ENCODE assay signal across 9 mouse cellular contexts in genomic region chr2:180255701-180256100, GRCm38 (mm10). TPM values are rescaled to one million over a fixed set of nuclear protein-coding genes. Genes with fewer than 3 reads are reported as not detected.
DNase-seq lines count a peak whose midpoint lies in the region; ATAC-seq and TF ChIP-seq lines count a peak whose summit lies in the region.
"Had no signal": no experiment of that assay in that cellular context is flagged by ENCODE, and none has a peak within 500 bp of the region (broad histone marks: within the 10 kb centered on the region; RNA-seq: fewer than 3 reads in every experiment).

No protein-coding gene starts in this region.

- no peak overlapping the region for H3K4me2 ChIP-seq in midbrain, postnatal 0 days (ENCODE audit: low read depth, low read length, poor library complexity, severe bottlenecking)
- peak overlapping the region; percentile 95 for H3K4me2 ChIP-seq in forebrain, embryonic 16.5 days (ENCODE audit: low read length)
- H3K4me2 ChIP-seq in limb, embryonic 13.5 days (replicated peaks) = peak overlapping the region; percentile 90

- peak overlapping the region; percentile 81 for H3K4me3 ChIP-seq in midbrain, embryonic 10.5 days
- H3K4me3 ChIP-seq in midbrain, postnatal 0 days (ENCODE audit: low read depth, low read length) = no peak overlapping the region
- no peak overlapping the region for H3K4me3 ChIP-seq in forebrain, embryonic 16.5 days (replicated peaks; ENCODE audit: low read length)
- H3K4me3 ChIP-seq in limb, embryonic 13.5 days = peak overlapping the region; percentile 93; the same call in 1 of the 2 replicates

- no peak overlapping the region for H3K9ac ChIP-seq in midbrain, postnatal 0 days (replicated peaks; ENCODE audit: low read length, poor library complexity, severe bottlenecking)
- H3K9ac ChIP-seq in forebrain, embryonic 16.5 days (replicated peaks; ENCODE audit: low read depth, low read length) = no peak overlapping the region
- H3K9ac ChIP-seq in limb, embryonic 13.5 days = no peak overlapping the region

- H3K27ac ChIP-seq in midbrain, embryonic 10.5 days (replicated peaks) = peak overlapping the region; percentile 91; the same call in 1 of the 2 replicates
- H3K27ac ChIP-seq in midbrain, postnatal 0 days (ENCODE audit: low read depth, low read length) = no peak overlapping the region
- H3K27ac ChIP-seq in forebrain, embryonic 16.5 days (ENCODE audit: low read length) = no peak overlapping the region
- no peak overlapping the region for H3K27ac ChIP-seq in limb, embryonic 13.5 days

- no peak for TF ChIP-seq CTCF in midbrain, postnatal 0 days (IDR thresholded peaks at IDR 0.05)

- no peak for DNase-seq in midbrain, embryonic 10.5 days (ENCODE audit: low spot score)
- DNase-seq in midbrain, postnatal 0 days (ENCODE audit: low spot score) = no peak
- DNase-seq in right cerebral cortex, postnatal 4 days = no peak
- DNase-seq in adrenal gland, adult 8-10 months = no peak
- no peak for DNase-seq in layer of hippocampus, adult 9-10 months (ENCODE audit: low spot score)
- DNase-seq in lung, postnatal 4 days = no peak

- no peak for ATAC-seq in midbrain, postnatal 0 days (ENCODE audit: low FRiP score)
- no peak for ATAC-seq in forebrain, embryonic 16.5 days
- ATAC-seq in limb, embryonic 13.5 days (ENCODE audit: low FRiP score, low read depth) = no peak

- H3K27me3 ChIP-seq in midbrain, embryonic 10.5 days (ENCODE audit: low read depth, poor library complexity, severe bottlenecking) = no peaks in the 10 kb centered on the region
- no peaks in the 10 kb centered on the region for H3K27me3 ChIP-seq in midbrain, postnatal 0 days (ENCODE audit: insufficient read depth, low read length)
- no peaks in the 10 kb centered on the region for H3K27me3 ChIP-seq in forebrain, embryonic 16.5 days (replicated peaks; ENCODE audit: control insufficient read depth, insufficient read depth, low read length)
- H3K27me3 ChIP-seq in limb, embryonic 13.5 days = no peaks in the 10 kb centered on the region

- no peaks in the 10 kb centered on the region for H3K9me3 ChIP-seq in midbrain, embryonic 10.5 days (replicated peaks)
- no peaks in the 10 kb centered on the region for H3K9me3 ChIP-seq in midbrain, postnatal 0 days (ENCODE audit: low read length)
- H3K9me3 ChIP-seq in forebrain, embryonic 16.5 days (ENCODE audit: control insufficient read depth, low read length) = no peaks in the 10 kb centered on the region
- no peaks in the 10 kb centered on the region for H3K9me3 ChIP-seq in limb, embryonic 13.5 days

- 88% methylated on average over 9 of the region's 9 CpGs for WGBS in midbrain, embryonic 10.5 days
- 90% methylated on average over 9 of the region's 9 CpGs for WGBS in midbrain, postnatal 0 days
- WGBS in forebrain, embryonic 16.5 days = 92% methylated on average over 9 of the region's 9 CpGs
- WGBS in limb, embryonic 13.5 days = 81% methylated on average over 9 of the region's 9 CpGs

- H3K36me3 ChIP-seq in midbrain, embryonic 10.5 days = peaks cover 29% of the 10 kb centered on the region
- H3K36me3 ChIP-seq in midbrain, postnatal 0 days (ENCODE audit: insufficient read depth, low read length) = peaks cover 6% of the 10 kb centered on the region; the same call in 1 of the 2 replicates
- H3K36me3 ChIP-seq in forebrain, embryonic 16.5 days (ENCODE audit: control insufficient read depth, insufficient read depth) = peaks cover 2% of the 10 kb centered on the region; the same call in 1 of the 2 replicates
- peaks cover 25% of the 10 kb centered on the region for H3K36me3 ChIP-seq in limb, embryonic 13.5 days

- peaks cover 39% of the 10 kb centered on the region for H3K4me1 ChIP-seq in midbrain, embryonic 10.5 days
- H3K4me1 ChIP-seq in midbrain, postnatal 0 days (ENCODE audit: insufficient read depth, low read length) = 0 out of 2 replicates have a peak, but pooled peaks cover 4% of the 10 kb centered on the region
- H3K4me1 ChIP-seq in forebrain, embryonic 16.5 days (replicated peaks; ENCODE audit: control insufficient read depth, insufficient read depth, low read length) = peaks cover 20% of the 10 kb centered on the region
- H3K4me1 ChIP-seq in limb, embryonic 13.5 days = peaks cover 22% of the 10 kb centered on the region

RNA-seq across cellular contexts. Expression of gene Rps21, which starts 1.5 kb away (rescaled TPM):
- 409 and 515 TPM in 2 replicates for polyA plus RNA-seq in midbrain, embryonic 10.5 days (2016; fragmentation: Nextera tagmentation; extraction: Ambion mirVana)
- total RNA-seq in midbrain, postnatal 0 days (2014; rRNA removed) = 574 and 749 TPM in 2 replicates
- polyA plus RNA-seq in midbrain, postnatal 0 days (2015; fragmentation: Nextera tagmentation; extraction: Ambion mirVana) = 388 and 422 TPM in 2 replicates
- 305 and 334 TPM in 2 replicates for polyA plus RNA-seq in forebrain, embryonic 16.5 days (2015; fragmentation: Nextera tagmentation; extraction: Ambion mirVana)
- polyA plus RNA-seq in limb, embryonic 13.5 days (2015; fragmentation: Nextera tagmentation; extraction: Ambion mirVana) = 572 and 605 TPM in 2 replicates
- 1,000 to 10,000 TPM in 1 of 4 experiments, 100 to 1,000 TPM in 3; 772 to 1,010 (median 917) TPM for total RNA-seq in adrenal gland, adult 8-10 months (2022)

RNA-seq across cellular contexts. Expression of gene Cables2, which starts 17.6 kb away (rescaled TPM):
- 12.1 and 14.0 TPM in 2 replicates for polyA plus RNA-seq in midbrain, embryonic 10.5 days (2016; fragmentation: Nextera tagmentation; extraction: Ambion mirVana)
- total RNA-seq in midbrain, postnatal 0 days (2014; rRNA removed) = 59.1 and 67.9 TPM in 2 replicates
- 32.6 and 37.8 TPM in 2 replicates for polyA plus RNA-seq in midbrain, postnatal 0 days (2015; fragmentation: Nextera tagmentation; extraction: Ambion mirVana)
- polyA plus RNA-seq in forebrain, embryonic 16.5 days (2015; fragmentation: Nextera tagmentation; extraction: Ambion mirVana) = 16.1 and 18.5 TPM in 2 replicates
- polyA plus RNA-seq in limb, embryonic 13.5 days (2015; fragmentation: Nextera tagmentation; extraction: Ambion mirVana) = 14.7 and 16.6 TPM in 2 replicates
- 10 to 100 TPM; 13.6 to 17.0 (median 15.1) TPM for total RNA-seq in adrenal gland, adult 8-10 months (2022)

RNA-seq across cellular contexts. Expression of gene Lama5, which starts 30.0 kb away (rescaled TPM):
- 5.3 and 6.4 TPM in 2 replicates for polyA plus RNA-seq in midbrain, embryonic 10.5 days (2016; fragmentation: Nextera tagmentation; extraction: Ambion mirVana)
- 5.9 and 8.9 TPM in 2 replicates for total RNA-seq in midbrain, postnatal 0 days (2014; rRNA removed)
- polyA plus RNA-seq in midbrain, postnatal 0 days (2015; fragmentation: Nextera tagmentation; extraction: Ambion mirVana) = 1.8 and 1.9 TPM in 2 replicates
- 3.0 and 3.2 TPM in 2 replicates for polyA plus RNA-seq in forebrain, embryonic 16.5 days (2015; fragmentation: Nextera tagmentation; extraction: Ambion mirVana)
- 15.6 and 15.8 TPM in 2 replicates for polyA plus RNA-seq in limb, embryonic 13.5 days (2015; fragmentation: Nextera tagmentation; extraction: Ambion mirVana)
- total RNA-seq in adrenal gland, adult 8-10 months (2022) = 10 to 100 TPM; 27.7 to 97.1 (median 46.8) TPM

RNA-seq across cellular contexts. Expression of gene Rbbp8nl, which starts 34.0 kb away (rescaled TPM):
- polyA plus RNA-seq in midbrain, embryonic 10.5 days (2016; fragmentation: Nextera tagmentation; extraction: Ambion mirVana) = 0.11 TPM in 1 of 2 replicates, not detected in the other
- total RNA-seq in midbrain, postnatal 0 days (2014; rRNA removed) = not detected in 2 replicates
- not detected in 2 replicates for polyA plus RNA-seq in midbrain, postnatal 0 days (2015; fragmentation: Nextera tagmentation; extraction: Ambion mirVana)
- polyA plus RNA-seq in forebrain, embryonic 16.5 days (2015; fragmentation: Nextera tagmentation; extraction: Ambion mirVana) = not detected in 2 replicates
- polyA plus RNA-seq in limb, embryonic 13.5 days (2015; fragmentation: Nextera tagmentation; extraction: Ambion mirVana) = 1.00 and 1.2 TPM in 2 replicates
- not detected for total RNA-seq in adrenal gland, adult 8-10 months (2022)
- total RNA-seq: neutrophil, adult 5-6 weeks had no signal

Comparison
In these comparisons a context has a peak if more than half of its experiments do, and no peak if none do; other contexts are left out.
1. H3K4me3 ChIP-seq: peak in midbrain, embryonic 10.5 days (single experiment) and limb, embryonic 13.5 days (single experiment); none in midbrain, postnatal 0 days (single experiment) and forebrain, embryonic 16.5 days (single experiment).